Mouse (Mus musculus) CH12.LX (cell line): ENCODE results near the gene Eml3. TPM values are rescaled to one million over a fixed set of nuclear protein-coding genes. Genes with fewer than 3 reads are reported as not detected.

ENCODE experiments used
- DNase-seq: peaks from one replicate; pipeline ENCODE4 v3.0.0-alpha.2; 2013; ENCODE audit errors: extremely low read depth
- H3K27ac ChIP-seq: 2 replicates; pipeline ENCODE4 v1.5.1; 2012; ENCODE audit warnings: low read depth, mild to moderate bottlenecking, control low read depth, moderate library complexity; ENCODE audit not compliant: insufficient read depth
- H3K27me3 ChIP-seq: replicated peaks from 2 replicates; pipeline ENCODE3; 2012; ENCODE audit warnings: inconsistent platforms
- H3K36me3 ChIP-seq, 2 experiments: replicated peaks in 1 of 2; 2 replicates each; pipeline versions ENCODE3 to v1.6.1; 2012; ENCODE audit warnings: inconsistent platforms in 1 of 2, low read length in 1 of 2, mild to moderate bottlenecking in 1 of 2, mixed read lengths in 1 of 2, moderate library complexity in 1 of 2; ENCODE audit not compliant: control insufficient read depth in 1 of 2, insufficient read depth in 1 of 2
- H3K4me1 ChIP-seq, 2 experiments: 2 replicates each; pipeline ENCODE4 v1.6.1; 2012; ENCODE audit warnings: inconsistent platforms in 1 of 2, moderate library complexity in 1 of 2; ENCODE audit not compliant: insufficient read depth in 2 of 2, control insufficient read depth in 1 of 2
- H3K4me2 ChIP-seq: 2 replicates; pipeline ENCODE4 v1.6.1; 2012; ENCODE audit warnings: low read depth, mild to moderate bottlenecking, control low read depth; ENCODE audit not compliant: poor library complexity, insufficient read depth, severe bottlenecking
- H3K4me3 ChIP-seq, 3 experiments: fragments of 150-350 bp in 1 of 3; sonication (generic) in 1 of 3; replicated peaks in 1 of 3; 2 replicates each; pipeline versions ENCODE3 to v1.5.1; 2011 to 2012; ENCODE audit warnings: low read depth in 2 of 3, low read length in 2 of 3, mild to moderate bottlenecking in 2 of 3, moderate library complexity in 2 of 3, control low read depth in 1 of 3, improper control_type of control experiment in 1 of 3, inconsistent platforms in 1 of 3, mixed read lengths in 1 of 3; ENCODE audit not compliant: poor library complexity in 1 of 3
- H3K79me2 ChIP-seq: replicated peaks from 2 replicates; pipeline ENCODE4 v1.6.1; 2012; ENCODE audit warnings: mild to moderate bottlenecking, moderate library complexity; ENCODE audit not compliant: control insufficient read depth, poor library complexity, insufficient read depth, severe bottlenecking; ENCODE audit errors: extremely low read depth
- H3K9ac ChIP-seq: 2 replicates; pipeline ENCODE4 v1.6.1; 2012; ENCODE audit warnings: low read depth, mild to moderate bottlenecking, control low read depth, moderate library complexity; ENCODE audit not compliant: insufficient read depth
- H3K9me3 ChIP-seq: replicated peaks from 2 replicates; pipeline ENCODE3; 2012; ENCODE audit warnings: low read length, inconsistent platforms, mixed read lengths
- BHLHE40 ChIP-seq: IDR thresholded peaks from 2 replicates; pipeline ENCODE4 v1.6.1; 2011; ENCODE audit warnings: mild to moderate bottlenecking, low read depth, low read length, improper control_type of control experiment
- CHD2 ChIP-seq: IDR thresholded peaks from 2 replicates; pipeline ENCODE4 v1.6.1; 2011; ENCODE audit warnings: low read length, improper control_type of control experiment
- ELF1 ChIP-seq: IDR thresholded peaks from 2 replicates; pipeline ENCODE4 v1.6.1; 2014; ENCODE audit warnings: low read depth, mild to moderate bottlenecking, inconsistent platforms, low read length, improper control_type of control experiment
- EP300 ChIP-seq: IDR thresholded peaks from 2 replicates; pipeline ENCODE4 v1.6.1; 2011; ENCODE audit warnings: low read length, improper control_type of control experiment
- ETS1 ChIP-seq: conservative IDR thresholded peaks from 2 replicates; pipeline ENCODE4 v1.6.1; 2012; ENCODE audit warnings: low read depth, mild to moderate bottlenecking, inconsistent platforms, low read length, improper control_type of control experiment, moderate library complexity
- GABPA ChIP-seq: IDR thresholded peaks from 2 replicates; pipeline ENCODE4 v1.6.1; 2012; ENCODE audit warnings: low read depth, low read length, improper control_type of control experiment, inconsistent platforms; ENCODE audit not compliant: insufficient replicate concordance
- HCFC1 ChIP-seq: IDR thresholded peaks from 2 replicates; pipeline ENCODE4 v1.6.1; 2012; ENCODE audit warnings: low read depth, mild to moderate bottlenecking, inconsistent platforms, low read length, improper control_type of control experiment
- IRF4 ChIP-seq: IDR thresholded peaks from 2 replicates; pipeline ENCODE4 v1.6.1; 2014; ENCODE audit warnings: low read depth, mild to moderate bottlenecking, inconsistent platforms, low read length, improper control_type of control experiment
- JUN ChIP-seq: IDR thresholded peaks from 2 replicates; pipeline ENCODE4 v1.6.1; 2011; ENCODE audit warnings: low read depth, mild to moderate bottlenecking, low read length, improper control_type of control experiment, moderate library complexity; ENCODE audit not compliant: insufficient read depth
- JUND ChIP-seq: conservative IDR thresholded peaks from 2 replicates; pipeline ENCODE4 v1.6.1; 2011; ENCODE audit warnings: low read depth, low read length, improper control_type of control experiment
- MAFK ChIP-seq: IDR thresholded peaks from 2 replicates; pipeline ENCODE4 v1.6.1; 2011; ENCODE audit warnings: low read length, improper control_type of control experiment; ENCODE audit not compliant: insufficient replicate concordance
- MAX ChIP-seq: IDR thresholded peaks from 2 replicates; pipeline ENCODE4 v1.6.1; 2011; ENCODE audit warnings: low read length, improper control_type of control experiment
- MAZ ChIP-seq: IDR thresholded peaks from 2 replicates; pipeline ENCODE4 v1.6.1; 2012; ENCODE audit warnings: low read depth, mild to moderate bottlenecking, inconsistent platforms, low read length, improper control_type of control experiment, moderate library complexity
- MEF2A ChIP-seq: IDR thresholded peaks from 2 replicates; pipeline ENCODE4 v1.6.1; 2014; ENCODE audit warnings: low read depth, mild to moderate bottlenecking, inconsistent platforms, low read length, improper control_type of control experiment, borderline replicate concordance
- MXI1 ChIP-seq: IDR thresholded peaks from 2 replicates; pipeline ENCODE4 v1.6.1; 2011; ENCODE audit warnings: mild to moderate bottlenecking, low read depth, low read length, improper control_type of control experiment
- MYC ChIP-seq: IDR thresholded peaks from 2 replicates; pipeline ENCODE4 v1.6.1; 2011; ENCODE audit warnings: low read depth, mild to moderate bottlenecking, improper control_type of control experiment, low read length
- NELFE ChIP-seq: IDR thresholded peaks from 2 replicates; pipeline ENCODE4 v1.6.1; 2011; ENCODE audit warnings: low read depth, low read length, improper control_type of control experiment
- NRF1 ChIP-seq: IDR thresholded peaks from 2 replicates; pipeline ENCODE4 v1.6.1; 2014; ENCODE audit warnings: low read depth, mild to moderate bottlenecking, inconsistent platforms, low read length, improper control_type of control experiment, moderate library complexity
- PAX5 ChIP-seq: IDR thresholded peaks from 2 replicates; pipeline ENCODE4 v1.6.1; 2012; ENCODE audit warnings: low read length, inconsistent platforms, mixed read lengths
- POLR2AphosphoS2 ChIP-seq: IDR thresholded peaks from 2 replicates; pipeline ENCODE4 v1.6.1; 2011; ENCODE audit warnings: low read depth, low read length, improper control_type of control experiment
- RAD21 ChIP-seq: IDR thresholded peaks from 2 replicates; pipeline ENCODE4 v1.6.1; 2011; ENCODE audit warnings: low read depth, mild to moderate bottlenecking, low read length, improper control_type of control experiment, moderate library complexity
- RCOR1 ChIP-seq: conservative IDR thresholded peaks from 2 replicates; pipeline ENCODE4 v1.6.1; 2012; ENCODE audit warnings: low read depth, mild to moderate bottlenecking, inconsistent platforms, low read length, improper control_type of control experiment
- SIN3A ChIP-seq: IDR thresholded peaks from 2 replicates; pipeline ENCODE4 v1.6.1; 2012; ENCODE audit warnings: low read length, improper control_type of control experiment, inconsistent platforms
- SMC3 ChIP-seq: IDR thresholded peaks from 2 replicates; pipeline ENCODE4 v1.6.1; 2011; ENCODE audit warnings: low read depth, low read length, improper control_type of control experiment
- TBP ChIP-seq: conservative IDR thresholded peaks from 2 replicates; pipeline ENCODE4 v1.6.1; 2011; ENCODE audit warnings: low read depth, low read length, improper control_type of control experiment
- TCF12 ChIP-seq: IDR thresholded peaks from 2 replicates; pipeline ENCODE4 v1.6.1; 2014; ENCODE audit warnings: low read depth, mild to moderate bottlenecking, inconsistent platforms, low read length, improper control_type of control experiment
- USF2 ChIP-seq: conservative IDR thresholded peaks from 2 replicates; pipeline ENCODE4 v1.6.1; 2011; ENCODE audit warnings: low read depth, low read length, improper control_type of control experiment
- ZC3H11A ChIP-seq: IDR thresholded peaks from 2 replicates; pipeline ENCODE4 v1.6.1; 2012; ENCODE audit warnings: low read depth, mild to moderate bottlenecking, inconsistent platforms, low read length, improper control_type of control experiment
- ZMIZ1 ChIP-seq: IDR thresholded peaks from 2 replicates; pipeline ENCODE4 v1.6.1; 2012; ENCODE audit warnings: low read depth, mild to moderate bottlenecking, inconsistent platforms, low read length, improper control_type of control experiment
- ZNF384 ChIP-seq: IDR thresholded peaks from 2 replicates; pipeline ENCODE4 v1.6.1; 2012; ENCODE audit warnings: low read depth, low read length, improper control_type of control experiment, inconsistent platforms
- dilution Hi-C: fragments of 300-500 bp; cut with MboI; formaldehyde crosslinking; loops from 2 replicates; pipeline ENCODE4 v1.14.3; 2020; ENCODE audit warnings: low sequenced_read_pairs; ENCODE audit not compliant: extremely low pct_unique_long_range_greater_than_20kb, extremely low pct_ligation_motif_present
- in situ Hi-C: fragments of 300-500 bp; cut with MboI; formaldehyde crosslinking; loops from 3 replicates; pipeline ENCODE4 v1.14.3; 2019; ENCODE audit warnings: low sequenced_read_pairs, low pct_ligation_motif_present, low pct_unique_long_range_greater_than_20kb, mixed read lengths
- polyA plus RNA-seq: library from polyadenylated mRNA; unstranded; fragments of >175 nt; gene quantifications from 2 replicates; pipeline ENCODE4 v1.2.1, GENCODE M21; 2012; ENCODE audit warnings: low read depth; ENCODE audit not compliant: insufficient read length
- total RNA-seq, 2 experiments: library from RNA; depleted of rRNA; stranded (reverse); fragments of 300-350 nt in 1 of 2; fragments of >200 nt in 1 of 2; gene quantifications; 2 replicates each; pipeline ENCODE4 v1.2.3; 2012 to 2014

Eml3 gene
- total and polyA plus RNA-seq, 3 experiments = 18.7 to 37.3 (median 33.3) TPM

DNA sequence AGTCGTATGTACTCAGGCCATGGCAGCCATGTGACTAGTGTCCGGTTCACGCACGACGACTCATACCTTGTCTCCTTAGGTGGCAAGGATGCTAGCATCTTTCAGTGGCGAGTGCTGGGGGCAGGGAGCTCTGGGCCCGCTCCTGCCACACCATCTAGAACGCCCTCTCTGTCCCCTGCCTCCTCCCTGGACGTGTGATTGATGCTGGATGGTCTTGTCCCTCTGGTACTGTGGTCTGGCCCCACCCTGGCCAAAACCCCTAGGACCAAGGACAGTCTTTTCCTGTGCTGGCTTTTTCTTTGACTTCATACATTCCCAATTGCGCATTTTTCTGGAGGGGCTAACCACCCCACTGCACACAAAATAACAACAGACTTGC, 11.8 kb downstream of the Eml3 start:
- Histone ChIP-seq H3K4me3 (peak overlapping the region in 2 of 3 experiments; percentile 45 to 95), H3K9ac (peak overlapping the region; percentile 72), H3K4me1 (peaks cover 16 to 48% of the 10 kb centered on the region in 2 experiments), H3K79me2 (peaks cover 39% of the 10 kb centered on the region), H3K27me3 (no peaks in the 10 kb centered on the region), H3K36me3 (peaks cover 57 to 75% of the 10 kb centered on the region in 2 experiments), H3K27ac (peak overlapping the region; percentile 99), H3K9me3 (no peaks in the 10 kb centered on the region)
- DNase-seq = peak; percentile 21
- dilution Hi-C loops = no loop called here
- 0 out of 2 replicates have a peak, but pooled peaks have one; percentile 9 for TF ChIP-seq MXI1
- no peak for TF ChIP-seq IRF4
- 0 out of 2 replicates have a peak, but pooled peaks have one; percentile 25 for TF ChIP-seq CHD2
- TF ChIP-seq, all 38 proteins: peak for 2
- peak overlapping the region; percentile 88 for H3K4me2 ChIP-seq
- in situ Hi-C loops = no loop called here

DNA sequence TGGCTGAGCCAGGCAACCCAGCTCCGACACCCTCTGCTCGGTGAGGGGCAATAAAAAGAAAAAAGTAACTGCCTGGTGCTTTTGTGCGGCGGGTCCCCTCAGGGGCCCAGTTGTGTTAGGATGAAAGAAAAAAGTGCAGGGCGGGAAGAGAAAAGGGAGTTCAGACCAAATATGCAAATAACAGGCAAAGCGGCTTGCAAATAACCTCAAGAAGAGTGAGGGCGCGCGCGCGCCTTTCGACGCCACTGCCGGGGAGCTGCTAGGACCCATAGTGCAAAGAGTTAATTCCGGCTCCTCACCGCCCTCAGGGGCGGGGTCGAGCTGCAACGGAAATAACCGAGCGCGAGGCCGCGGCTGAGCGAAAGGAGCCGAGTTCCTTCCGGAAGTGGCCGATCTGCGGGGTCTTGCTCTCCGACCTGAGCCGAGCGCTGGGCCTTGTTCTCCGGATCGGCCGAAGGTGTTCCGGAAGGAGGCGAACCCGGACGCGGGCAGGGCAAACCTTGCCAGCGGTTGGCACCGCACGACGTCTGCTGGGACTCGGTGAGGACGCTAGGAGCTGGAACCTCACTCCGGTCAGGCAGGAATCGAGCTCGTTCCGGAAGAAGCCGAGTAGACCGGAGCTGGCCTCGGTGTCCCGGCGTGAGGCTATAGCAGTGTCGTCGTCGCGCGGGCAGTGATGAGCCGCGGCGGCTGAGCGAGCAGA, 12.3 kb downstream of the Eml3 start, which contains the start of gene Mta2:
Gene Mta2 (plus strand): TSS at position 361 of the 703 bp plus-strand sequence.
- H3K4me1 ChIP-seq = peaks cover 16 to 48% of the 10 kb centered on the region in 2 experiments
- dilution Hi-C loops = no loop called here
- peak; percentile 86 for TF ChIP-seq POLR2AphosphoS2
- no peak; the same call in 1 of the 2 replicates for TF ChIP-seq RAD21
- no peak for TF ChIP-seq JUN
- peak; percentile 87; the same call in 1 of the 2 replicates for TF ChIP-seq MAZ
- TF ChIP-seq RCOR1 = no peak; the same call in 1 of the 2 replicates
- TF ChIP-seq GABPA = no peak
- peak; percentile 69 for TF ChIP-seq HCFC1
- peak; percentile 56; the same call in 1 of the 2 replicates for TF ChIP-seq IRF4
- TF ChIP-seq BHLHE40 = peak; percentile 64
- TF ChIP-seq SIN3A = peak; percentile 90
- peak; percentile 60; the same call in 1 of the 2 replicates for TF ChIP-seq EP300
- TF ChIP-seq MXI1 = peak; percentile 19; the same call in 1 of the 2 replicates
- TF ChIP-seq CHD2 = 0 out of 2 replicates have a peak, but pooled peaks have one; percentile 16
- no peak for TF ChIP-seq JUND
- peak; percentile 91 for TF ChIP-seq ZMIZ1
- TF ChIP-seq PAX5 = no peak
- peak; percentile 93 for TF ChIP-seq ZNF384
- TF ChIP-seq ZC3H11A = no peak
- TF ChIP-seq TCF12 = peak; percentile 56
- TF ChIP-seq NRF1 = peak; percentile 73
- TF ChIP-seq ELF1 = peak; percentile 90
- peak; percentile 46 for TF ChIP-seq ETS1
- peak; percentile 71; the same call in 1 of the 2 replicates for TF ChIP-seq MEF2A
- peak; percentile 91 for TF ChIP-seq TBP
- peak; percentile 70 for TF ChIP-seq MAX
- peak; percentile 38; the same call in 1 of the 2 replicates for TF ChIP-seq MYC
- no peak for TF ChIP-seq SMC3
- TF ChIP-seq MAFK = no peak
- TF ChIP-seq NELFE = peak; percentile 84
- TF ChIP-seq USF2 = no peak

More for the DNA sequence above, 12.3 kb downstream of the Eml3 start, which contains the start of gene Mta2:
- Histone ChIP-seq H3K27me3 (no peaks in the 10 kb centered on the region), H3K36me3 (peaks cover 57 to 75% of the 10 kb centered on the region in 2 experiments), H3K27ac (peak within 1 kb of the TSS; percentile 99), H3K4me3 (peak within 1 kb of the TSS; percentile 75 to 95 (median 91)), H3K4me2 (peak within 1 kb of the TSS; percentile 91), H3K9ac (peak within 1 kb of the TSS; percentile 97), H3K79me2 (peaks cover 42% of the 10 kb centered on the region), H3K9me3 (no peaks in the 10 kb centered on the region)
- in situ Hi-C loops = no loop called here
- peak; percentile 98 for DNase-seq
